Mouse (Mus musculus) megakaryocyte, adult 5-6 weeks (primary cell): Measurements from ENCODE around the gene Edrf1. TPM values are rescaled to one million over a fixed set of nuclear protein-coding genes. Genes with fewer than 3 reads are reported as not detected.

Experiments used
- ATAC-seq: 2 replicates; pipeline ENCODE4 v1.8.0; 2016; ENCODE audit warnings: mild to moderate bottlenecking, inconsistent platforms; ENCODE audit not compliant: poor library complexity, severe bottlenecking
- total RNA-seq, 2 experiments: library from RNA; stranded (forward) in 1 of 2; stranded (reverse) in 1 of 2; fragments of 153-499, 151-499 nt in 1 of 2; fragments of 221-1000, 200-1000 nt in 1 of 2; gene quantifications; 2 replicates each; pipeline versions ENCODE4 v1.2.3 to v1.2.4; 2015 to 2017

The Edrf1 gene
- 10.3 and 10.5 TPM in 2 replicates for total RNA-seq (2015)
- 14.6 and 24.0 TPM in 2 replicates for total RNA-seq (2017)

- ATAC-seq = peak; percentile 90
Observed at GRCm38 (mm10) chr7:133637361-133638305, at the start of gene Edrf1. TSS of gene Edrf1 (plus strand) at chr7:133637543.

- no peak for ATAC-seq
Observed at GRCm38 (mm10) chr7:133591750-133592149, 45.6 kb upstream of the Edrf1 start.

GRCm38 (mm10) chr7:133600558-133600957 is 36.8 kb upstream of the Edrf1 start:
- no peak for ATAC-seq

- no peak for ATAC-seq
Observed at GRCm38 (mm10) chr7:133602058-133602457, 35.3 kb upstream of the Edrf1 start, which contains the start of gene Tex36. TSS of gene Tex36 (minus strand) at chr7:133602158.

GRCm38 (mm10) chr7:133603156-133603555 is 34.2 kb upstream of the Edrf1 start:
- ATAC-seq = no peak

GRCm38 (mm10) chr7:133604427-133605081 is 32.8 kb upstream of the Edrf1 start:
- ATAC-seq = no peak

- no peak for ATAC-seq
Observed at GRCm38 (mm10) chr7:133607331-133607730, 30.0 kb upstream of the Edrf1 start.

GRCm38 (mm10) chr7:133607883-133608575 is 29.3 kb upstream of the Edrf1 start:
- ATAC-seq = no peak

- no peak for ATAC-seq
Observed at GRCm38 (mm10) chr7:133608631-133609340, 28.6 kb upstream of the Edrf1 start.

GRCm38 (mm10) chr7:133609585-133609984 is 27.8 kb upstream of the Edrf1 start:
- no peak for ATAC-seq

- no peak for ATAC-seq
Observed at GRCm38 (mm10) chr7:133612981-133613380, 24.4 kb upstream of the Edrf1 start.

- ATAC-seq = no peak
Observed at GRCm38 (mm10) chr7:133620721-133621120, 16.6 kb upstream of the Edrf1 start.

- ATAC-seq = no peak
Observed at GRCm38 (mm10) chr7:133623226-133623625, 14.1 kb upstream of the Edrf1 start.

- no peak for ATAC-seq
Observed at GRCm38 (mm10) chr7:133627184-133627936, 10.0 kb upstream of the Edrf1 start.

GRCm38 (mm10) chr7:133630821-133631220 is 6.5 kb upstream of the Edrf1 start:
- ATAC-seq = no peak

- ATAC-seq = 0 out of 2 replicates have a peak, but pooled peaks have one; percentile 33
Observed at GRCm38 (mm10) chr7:133632476-133632875, 4.9 kb upstream of the Edrf1 start.

GRCm38 (mm10) chr7:133634932-133635650 is 2.3 kb upstream of the Edrf1 start:
- ATAC-seq = no peak

- peak; percentile 58 for ATAC-seq
Observed at GRCm38 (mm10) chr7:133636738-133637352, 498 bp upstream of the Edrf1 start.

GRCm38 (mm10) chr7:133638306-133638705 is 963 bp downstream of the Edrf1 start:
- ATAC-seq = no peak
